Mouse (Mus musculus) embryonic fibroblast, embryonic 13.5 days (primary cell): ENCODE measurements around the gene Nthl1.

Source experiments
- CTCF ChIP-seq: IDR thresholded peaks from 2 replicates; pipeline ENCODE4 v1.5.1; 2011; ENCODE audit warnings: mild to moderate bottlenecking, control low read depth, low read length, moderate library complexity, borderline replicate concordance; ENCODE audit not compliant: insufficient read depth
- POLR2A ChIP-seq: IDR thresholded peaks from 2 replicates; pipeline ENCODE4 v1.6.1; 2011; ENCODE audit warnings: low read depth, mild to moderate bottlenecking, control low read depth, low read length, moderate library complexity

DNA sequence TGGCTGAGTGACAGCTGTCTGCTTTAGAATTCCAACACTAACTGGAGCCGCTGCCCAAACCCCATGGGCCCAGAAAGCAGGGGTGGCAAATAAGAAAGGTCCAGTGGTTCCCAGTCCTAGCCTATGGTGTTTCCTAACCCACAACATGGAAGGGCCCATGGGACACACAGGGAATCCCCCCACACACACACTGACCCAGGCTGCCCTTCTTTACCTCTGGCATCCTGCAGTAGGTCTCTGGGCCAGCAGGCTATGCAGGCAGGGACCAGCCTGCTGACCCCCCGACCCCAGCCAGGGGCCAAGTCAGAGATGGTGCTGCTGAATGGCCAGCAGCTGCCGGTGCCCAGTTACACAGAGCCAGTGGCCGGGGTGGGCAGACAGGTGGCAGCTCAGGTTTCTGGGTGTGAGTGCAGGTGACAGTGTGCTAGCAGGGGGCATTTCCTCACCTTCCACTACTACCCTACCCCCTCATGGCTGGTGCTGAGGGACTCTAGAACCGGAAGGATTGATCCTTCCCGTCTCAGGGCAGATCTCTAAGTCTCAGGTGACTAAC lies 10.4 kb downstream of the Nthl1 start:
- TF ChIP-seq CTCF = no peak
- TF ChIP-seq POLR2A = no peak
